Mouse (Mus musculus) midbrain, postnatal 0 days (tissue): ENCODE results near the gene Rpap1. TPM values are rescaled to one million over a fixed set of nuclear protein-coding genes. Genes with fewer than 3 reads are reported as not detected.

Experiments used
- ATAC-seq: fragments of 200-750 bp; cut with Nextera tagmentation; 2 replicates; pipeline ENCODE4 v1.8.0; 2017; ENCODE audit warnings: moderate number of reproducible peaks, mild to moderate bottlenecking, moderate TSS enrichment, moderate library complexity; ENCODE audit not compliant: low FRiP score
- DNase-seq: peaks from one replicate; pipeline ENCODE4 v3.0.0-alpha.2; 2015; ENCODE audit warnings: low spot score
- H3K27ac ChIP-seq: fragments of 300-500 bp; sonication (generic); 2 replicates; pipeline ENCODE4 v1.5.1; 2014; ENCODE audit warnings: low read depth, mild to moderate bottlenecking, low read length, mixed read lengths
- H3K27me3 ChIP-seq: fragments of 300-500 bp; sonication (generic); 2 replicates; pipeline ENCODE4 v1.6.1; 2014; ENCODE audit warnings: low read length, control low read depth, mixed read lengths; ENCODE audit not compliant: insufficient read depth
- H3K36me3 ChIP-seq: fragments of 300-500 bp; sonication (generic); 2 replicates; pipeline ENCODE4 v1.6.1; 2014; ENCODE audit warnings: low read length, control low read depth, mixed read lengths; ENCODE audit not compliant: insufficient read depth
- H3K4me1 ChIP-seq: fragments of 300-500 bp; sonication (generic); 2 replicates; pipeline ENCODE4 v1.6.1; 2014; ENCODE audit warnings: mild to moderate bottlenecking, control low read depth, antibody characterized with exemption, low read length, mixed read lengths; ENCODE audit not compliant: insufficient read depth
- H3K4me2 ChIP-seq: fragments of 300-500 bp; sonication (generic); 2 replicates; pipeline ENCODE4 v1.6.1; 2014; ENCODE audit warnings: low read depth, mild to moderate bottlenecking, low read length, mixed read lengths; ENCODE audit not compliant: poor library complexity, severe bottlenecking
- H3K4me3 ChIP-seq: fragments of 300-500 bp; sonication (generic); 2 replicates; pipeline ENCODE4 v1.5.1; 2014; ENCODE audit warnings: low read depth, mild to moderate bottlenecking, low read length, moderate library complexity
- H3K9ac ChIP-seq: fragments of 300-500 bp; sonication (generic); replicated peaks from 2 replicates; pipeline ENCODE4 v1.6.1; 2014; ENCODE audit warnings: mild to moderate bottlenecking, low read length, moderate library complexity, mixed read lengths; ENCODE audit not compliant: poor library complexity, severe bottlenecking
- H3K9me3 ChIP-seq: fragments of 300-500 bp; sonication (generic); 2 replicates; pipeline ENCODE4 v1.6.1; 2016; ENCODE audit warnings: low read length, control low read depth
- CTCF ChIP-seq: IDR thresholded peaks from 2 replicates; pipeline ENCODE4 v1.5.1; 2016; ENCODE audit warnings: antibody characterized with exemption, mild to moderate bottlenecking
- WGBS: fragments of 180-500 bp; shearing (Covaris S2); extraction: QIAGEN DNeasy Blood & Tissue Kit; methylation state at CpG from one replicate; pipeline ENCODE4 v1.1.7; 2014; 5-methylcytosine and 5-hydroxymethylcytosine counted together
- polyA plus RNA-seq: library from polyadenylated mRNA; unstranded; fragments of >200 nt; fragmentation: Nextera tagmentation; extraction: Ambion mirVana; gene quantifications from 2 replicates; pipeline ENCODE4 v1.2.1, GENCODE M21; 2015
- total RNA-seq: library from RNA; depleted of rRNA; stranded (reverse); fragments of >200 nt; gene quantifications from 2 replicates; pipeline ENCODE4 v1.2.3, GENCODE M21; 2014; rRNA removed

Gene Rpap1
- total RNA-seq (16.0 and 20.5 TPM in 2 replicates), polyA plus RNA-seq (11.1 and 11.4 TPM in 2 replicates)

DNA sequence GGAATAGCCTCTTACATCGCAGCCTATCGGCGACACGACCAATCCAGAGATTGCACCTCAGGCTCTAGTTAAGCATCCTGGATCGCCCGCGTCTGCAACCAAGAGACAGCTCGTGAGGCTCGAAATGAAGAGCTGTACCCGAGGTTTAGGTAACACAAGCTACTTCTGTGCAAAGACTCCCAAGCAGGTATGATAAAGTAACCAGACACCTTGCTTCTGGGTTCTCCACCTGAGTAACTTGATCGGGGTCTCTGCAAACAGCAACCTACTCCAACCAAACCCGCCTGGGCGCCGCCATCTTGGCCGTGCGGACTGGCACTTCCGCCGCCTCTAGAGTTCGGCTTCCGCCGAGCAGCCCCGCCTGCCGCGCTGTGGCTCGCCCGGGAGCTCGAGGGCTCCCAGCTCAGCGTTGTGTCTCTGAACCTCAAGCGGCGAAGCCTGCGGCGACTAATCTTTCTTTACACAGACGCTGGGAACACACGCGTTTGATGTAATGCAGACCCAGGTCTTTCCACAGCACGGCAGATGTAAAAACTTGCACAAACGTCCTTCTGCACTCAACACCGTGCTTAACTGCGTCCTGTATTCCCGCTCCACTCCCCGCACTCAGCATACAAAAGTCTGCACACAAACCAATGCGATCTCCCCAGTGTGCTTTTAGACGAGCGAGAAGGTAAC is at the start of gene Rpap1:
Gene Rpap1, minus strand, starts transcription at position 332 of the 678 bp plus-strand sequence.
- H3K4me1 ChIP-seq, result no peaks in the 10 kb centered on the region
- TF ChIP-seq CTCF, result no peak
- WGBS, result under 1% methylated on average over 44 of the region's 44 CpGs
- H3K4me3 ChIP-seq, result peak within 1 kb of the TSS; percentile 63
- H3K27ac ChIP-seq, result peak within 1 kb of the TSS; percentile 84
- peak; percentile 90 for ATAC-seq
- no peaks in the 10 kb centered on the region for H3K9me3 ChIP-seq
- DNase-seq, result peak; percentile 89
- peak within 1 kb of the TSS; percentile 61 for H3K9ac ChIP-seq
- H3K27me3 ChIP-seq, result no peaks in the 10 kb centered on the region
- H3K36me3 ChIP-seq, result peaks cover 9% of the 10 kb centered on the region
- H3K4me2 ChIP-seq, result peak within 1 kb of the TSS; percentile 74

DNA sequence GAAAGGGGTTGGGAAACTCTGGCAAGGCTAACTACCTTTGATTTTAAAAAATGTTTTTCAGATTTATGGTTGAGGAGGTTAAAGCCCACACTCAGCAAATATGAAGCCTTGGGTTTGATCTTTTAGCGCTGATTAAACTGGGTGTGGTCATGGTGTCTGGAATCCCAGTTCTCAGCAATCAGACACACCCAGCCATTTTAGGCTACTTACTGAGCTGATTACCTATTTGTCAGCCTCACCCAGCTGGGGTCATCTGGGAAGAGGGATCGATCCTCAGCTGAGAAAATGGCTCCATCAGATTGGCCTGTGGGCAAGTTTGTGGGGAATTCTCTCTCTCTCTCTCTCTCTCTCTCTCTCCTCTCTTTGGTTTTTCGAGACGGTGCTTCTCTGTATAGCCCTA is 46.9 kb upstream of the Rpap1 start:
- WGBS, result 89% methylated on average over 4 of the region's 4 CpGs
- ATAC-seq (no peak), DNase-seq (no peak)
- H3K4me1 ChIP-seq, result no peaks in the 10 kb centered on the region
- no peak overlapping the region for H3K4me3 ChIP-seq
- no peak for TF ChIP-seq CTCF
- H3K27ac ChIP-seq, result no peak overlapping the region
- H3K9me3 ChIP-seq, result no peaks in the 10 kb centered on the region
- H3K9ac ChIP-seq, result no peak overlapping the region
- H3K4me2 ChIP-seq, result no peak overlapping the region
- H3K27me3 ChIP-seq, result no peaks in the 10 kb centered on the region
- H3K36me3 ChIP-seq, result no peaks in the 10 kb centered on the region

DNA sequence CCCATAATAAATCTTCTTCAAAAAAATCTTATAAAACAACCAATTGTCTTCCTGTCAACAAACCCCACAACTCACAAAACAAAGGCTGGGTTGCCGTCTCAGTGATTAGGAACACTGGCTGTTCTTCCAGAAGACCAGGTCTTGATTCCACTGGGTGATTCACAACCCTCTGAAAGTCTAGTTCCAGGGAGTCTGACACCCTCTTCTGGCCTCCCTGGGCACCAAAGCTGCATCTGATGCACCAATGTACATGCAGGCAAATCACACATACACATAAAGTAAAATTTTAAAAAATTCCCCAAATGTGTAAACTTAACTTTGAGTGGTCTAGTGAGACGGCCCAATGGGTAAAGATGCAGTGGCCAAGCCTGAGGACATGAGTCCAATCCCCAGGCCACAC is 43.2 kb upstream of the Rpap1 start:
- no peak for TF ChIP-seq CTCF
- Histone ChIP-seq H3K4me1 (no peaks in the 10 kb centered on the region), H3K27ac (no peak overlapping the region), H3K27me3 (no peaks in the 10 kb centered on the region), H3K9ac (no peak overlapping the region), H3K4me2 (no peak overlapping the region), H3K36me3 (no peaks in the 10 kb centered on the region), H3K4me3 (no peak overlapping the region), H3K9me3 (no peaks in the 10 kb centered on the region)
- WGBS, result 72% methylated on average over 2 of the region's 2 CpGs
- no peak for DNase-seq
- no peak for ATAC-seq

DNA sequence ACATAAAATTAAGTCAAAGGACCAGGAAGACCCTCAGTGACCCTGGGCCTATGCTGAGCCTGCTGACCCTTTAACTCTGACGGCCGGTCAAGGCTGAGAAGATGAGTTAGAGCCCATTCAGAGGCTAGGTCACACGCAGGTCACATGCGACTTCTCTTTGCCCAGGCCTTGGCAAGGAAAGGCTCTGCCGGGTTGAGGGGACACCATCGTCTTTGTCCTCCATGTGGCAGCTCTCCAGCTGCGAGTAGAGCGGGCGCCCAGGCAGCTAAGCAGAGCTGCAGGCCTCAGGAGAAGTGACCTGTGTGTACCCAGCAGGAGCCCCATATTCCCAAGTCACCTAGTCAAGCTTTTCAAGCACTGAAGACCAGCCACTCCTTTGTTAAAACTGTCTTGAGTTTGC is 33.8 kb upstream of the Rpap1 start:
- no peak for ATAC-seq
- Histone ChIP-seq H3K27ac (no peak overlapping the region), H3K4me3 (no peak overlapping the region), H3K4me1 (no peaks in the 10 kb centered on the region), H3K9me3 (no peaks in the 10 kb centered on the region), H3K27me3 (no peaks in the 10 kb centered on the region), H3K36me3 (peaks cover 9% of the 10 kb centered on the region), H3K9ac (no peak overlapping the region), H3K4me2 (no peak overlapping the region)
- TF ChIP-seq CTCF, result no peak
- DNase-seq, result peak; percentile 51
- 88% methylated on average over 9 of the region's 9 CpGs for WGBS

DNA sequence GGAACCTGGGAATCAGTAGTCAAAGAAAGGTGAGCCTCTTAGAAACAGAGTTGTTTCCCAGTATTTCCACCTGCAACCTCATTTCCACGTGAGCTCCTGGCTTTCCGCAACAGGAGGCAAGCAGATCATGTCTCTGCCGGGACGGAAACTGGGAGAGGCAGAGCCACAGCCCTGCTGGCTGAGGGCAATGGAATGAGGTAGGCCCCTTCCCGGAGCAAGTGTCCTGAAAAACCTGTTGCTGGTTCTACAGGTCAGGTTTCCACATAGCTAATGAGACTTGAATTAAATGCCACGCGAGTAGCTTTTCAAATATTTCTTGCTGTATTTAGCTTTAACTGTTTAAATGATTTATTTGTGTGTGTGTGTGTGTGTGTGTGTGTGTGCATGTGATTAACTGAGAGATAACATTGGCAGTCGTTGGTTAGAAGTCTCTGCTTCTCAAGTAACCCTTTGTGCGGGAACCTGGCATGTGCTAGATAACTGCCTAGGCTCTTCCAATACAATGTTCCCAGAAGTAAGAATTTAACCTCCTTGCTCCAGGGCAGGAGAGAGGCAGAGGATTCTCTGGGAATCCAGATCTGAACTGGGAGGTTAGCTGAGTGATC is 31.4 kb upstream of the Rpap1 start:
- ATAC-seq (no peak), DNase-seq (no peak)
- Histone ChIP-seq H3K9ac (no peak overlapping the region), H3K4me3 (no peak overlapping the region), H3K27me3 (no peaks in the 10 kb centered on the region), H3K36me3 (peaks cover 9% of the 10 kb centered on the region), H3K27ac (no peak overlapping the region), H3K4me1 (no peaks in the 10 kb centered on the region), H3K9me3 (no peaks in the 10 kb centered on the region), H3K4me2 (no peak overlapping the region)
- no peak for TF ChIP-seq CTCF
- WGBS, result 71% methylated on average over 9 of the region's 9 CpGs

DNA sequence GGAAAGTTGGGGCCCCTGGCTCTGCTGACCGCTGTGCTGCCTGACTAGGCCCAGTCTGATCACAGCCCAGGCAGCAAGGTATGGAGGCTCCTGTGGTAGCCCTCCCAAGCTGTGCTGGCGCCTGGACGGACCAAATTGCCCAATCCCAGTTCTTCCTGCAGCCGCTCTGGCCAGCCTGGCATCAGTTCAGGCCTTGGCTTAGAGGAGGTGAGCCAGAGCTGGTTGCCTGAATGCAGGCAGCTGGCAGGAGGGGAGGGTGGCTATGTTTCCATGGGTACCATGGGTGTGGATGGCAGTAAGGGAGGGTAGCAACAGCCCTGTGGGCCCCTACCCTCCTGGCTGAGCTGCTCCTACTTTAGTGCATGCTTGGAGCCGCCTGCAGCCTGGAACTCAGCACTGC is 29.7 kb upstream of the Rpap1 start:
- no peak overlapping the region for H3K27ac ChIP-seq
- 82% methylated on average over 5 of the region's 5 CpGs for WGBS

More for the DNA sequence above, 29.7 kb upstream of the Rpap1 start:
- DNase-seq (peak; percentile 88), ATAC-seq (peak; percentile 72)
- no peak overlapping the region for H3K9ac ChIP-seq
- TF ChIP-seq CTCF, result no peak
- no peaks in the 10 kb centered on the region for H3K4me1 ChIP-seq
- no peak overlapping the region for H3K4me3 ChIP-seq
- no peak overlapping the region for H3K4me2 ChIP-seq
- H3K27me3 ChIP-seq, result no peaks in the 10 kb centered on the region
- H3K36me3 ChIP-seq, result peaks cover 14% of the 10 kb centered on the region
- H3K9me3 ChIP-seq, result no peaks in the 10 kb centered on the region
